In the genomic region with DNA sequence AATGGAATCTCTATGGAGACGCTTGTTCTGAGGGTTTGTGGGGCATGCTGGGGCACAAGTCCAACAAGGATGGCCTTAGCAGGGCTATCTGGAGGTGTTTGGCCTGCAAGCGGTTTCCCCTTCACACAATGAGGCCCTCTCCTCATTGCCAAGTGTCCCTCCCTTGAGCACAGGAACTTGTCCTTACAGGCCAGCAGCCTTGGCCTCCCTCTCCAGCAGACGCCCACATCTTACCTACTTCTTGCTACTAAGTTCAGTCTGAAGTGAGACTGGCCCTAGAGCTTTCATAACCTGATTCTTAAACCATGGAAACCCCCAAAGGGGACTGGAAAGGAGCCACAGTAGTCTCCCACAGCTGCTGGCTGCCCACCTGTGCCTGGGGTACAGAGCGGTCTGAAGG, we compare ENCODE assay signal across 29 mouse cellular contexts.
DNase-seq lines count a peak whose midpoint lies in the region; ATAC-seq and TF ChIP-seq lines count a peak whose summit lies in the region.
"Had no signal": no experiment of that assay in that cellular context is flagged by ENCODE, and none has a peak within 500 bp of the region (broad histone marks: within the 10 kb centered on the region; RNA-seq: fewer than 3 reads in every experiment).

No protein-coding gene starts in this region.

- no peak overlapping the region for H3K9ac ChIP-seq in limb, embryonic 13.5 days
- H3K9ac ChIP-seq: heart, embryonic 13.5 days; hindbrain, embryonic 12.5 days; intestine, embryonic 15.5 days; limb, embryonic 15.5 days; liver, embryonic 13.5 days; midbrain, embryonic 13.5 days; stomach, embryonic 15.5 days had no signal

- no peak overlapping the region for H3K4me3 ChIP-seq in left cerebral cortex, adult 2 months
- H3K4me3 ChIP-seq in limb, embryonic 13.5 days = no peak overlapping the region
- H3K4me3 ChIP-seq: heart, embryonic 13.5 days; hindbrain, embryonic 12.5 days; intestine, embryonic 15.5 days; limb, embryonic 15.5 days; liver, embryonic 13.5 days; midbrain, embryonic 13.5 days; stomach, embryonic 15.5 days had no signal

- 76% methylated on average over 4 of the region's 4 CpGs for WGBS in limb, embryonic 13.5 days

- peaks cover 68% of the 10 kb centered on the region for H3K36me3 ChIP-seq in limb, embryonic 13.5 days
- H3K36me3 ChIP-seq: liver, embryonic 13.5 days; stomach, embryonic 15.5 days had no signal

- no peaks in the 10 kb centered on the region for H3K9me3 ChIP-seq in limb, embryonic 13.5 days
- H3K9me3 ChIP-seq: heart, embryonic 13.5 days; hindbrain, embryonic 12.5 days; intestine, embryonic 15.5 days; limb, embryonic 15.5 days; liver, embryonic 13.5 days; midbrain, embryonic 13.5 days; stomach, embryonic 15.5 days had no signal

- peaks cover 28% of the 10 kb centered on the region for H3K4me1 ChIP-seq in limb, embryonic 13.5 days
- H3K4me1 ChIP-seq: intestine, embryonic 15.5 days had no signal

- H3K27me3 ChIP-seq in limb, embryonic 13.5 days = no peaks in the 10 kb centered on the region
- H3K27me3 ChIP-seq: heart, embryonic 13.5 days; hindbrain, embryonic 12.5 days; intestine, embryonic 15.5 days; limb, embryonic 15.5 days; liver, embryonic 13.5 days; midbrain, embryonic 13.5 days; stomach, embryonic 15.5 days had no signal

- H3K4me2 ChIP-seq in limb, embryonic 13.5 days (replicated peaks) = no peak overlapping the region
- H3K4me2 ChIP-seq: heart, embryonic 13.5 days; hindbrain, embryonic 12.5 days; intestine, embryonic 15.5 days; limb, embryonic 15.5 days; liver, embryonic 13.5 days; midbrain, embryonic 13.5 days; stomach, embryonic 15.5 days had no signal

- peak overlapping the region; percentile 40; the same call in 1 of the 2 replicates for H3K27ac ChIP-seq in left cerebral cortex, adult 2 months
- peak overlapping the region; percentile 15; the same call in 1 of the 2 replicates for H3K27ac ChIP-seq in limb, embryonic 13.5 days
- H3K27ac ChIP-seq: heart, embryonic 13.5 days; hindbrain, embryonic 12.5 days; hindbrain, postnatal 0 days; intestine, embryonic 15.5 days; limb, embryonic 15.5 days; liver, embryonic 13.5 days; macrophage; midbrain, embryonic 13.5 days; stomach, embryonic 15.5 days had no signal

- peak; percentile 61 for ATAC-seq in frontal cortex, adult (ENCODE audit: low TSS enrichment)
- no peak for ATAC-seq in limb, embryonic 13.5 days (ENCODE audit: low FRiP score, low read depth)
- ATAC-seq: forebrain, embryonic 16.5 days; hindbrain, postnatal 0 days; intestine, embryonic 15.5 days; midbrain, embryonic 13.5 days had no signal

- TF ChIP-seq CTCF in left cerebral cortex, adult 2 months (IDR thresholded peaks at IDR 0.05) = no peak

- no peak for DNase-seq in frontal cortex, postnatal 36 days (ENCODE audit: low spot score in 2 of 2)
- no peak for DNase-seq in left cerebral cortex, adult 2 months (ENCODE audit: extremely low spot score in 1 of 2, low spot score in 2 of 2)
- DNase-seq in left cerebral cortex, postnatal 36 days (ENCODE audit: low spot score in 2 of 2) = no peak
- peak; percentile 14 for DNase-seq in testis, postnatal 14 days (ENCODE audit: low spot score)
- DNase-seq in testis, postnatal 10 days (ENCODE audit: low spot score) = no peak
- no peak for DNase-seq in embryo, embryonic 11 days
- DNase-seq: adrenal gland, postnatal 14 days; cerebellum, adult 11-12 months; cerebellum, postnatal 10 days; gastrocnemius, postnatal 14 days; kidney, adult 2 months; kidney, postnatal 4 days; liver, embryonic 13.5 days; lung, adult 2 months; retina, postnatal 1 day; right cerebral cortex, postnatal 14 days; thymus, adult 18-20 months; thymus, postnatal 25 days had no signal

- intact Hi-C loops in left cerebral cortex, adult 2 months (cut with DNase I) = loop anchor here (5.0 kb wide), 1 partner anchor 222 kb away; no protein-coding TSS in a partner anchor
- intact Hi-C loops in left cerebral cortex, postnatal 36 days (cut with DNase I) = loop anchor here (10.0 kb wide), 1 partner anchor 105 kb away; a partner anchor contains a TSS
